Mouse (Mus musculus): Measurements from ENCODE around the gene Inf2. TPM values are rescaled to one million over a fixed set of nuclear protein-coding genes. Genes with fewer than 3 reads are reported as not detected.

The Inf2 gene
- total RNA-seq, 2 experiments from 2014 or later: 21.7 to 25.4 TPM

GRCm38 (mm10) chr12:112595626-112596025 lies 7.0 kb downstream of the Inf2 start:
- peak; percentile 55 for DNase-seq

GRCm38 (mm10) chr12:112596454-112596853 lies 7.9 kb downstream of the Inf2 start:
- DNase-seq: peak; percentile 39

- DNase-seq: no peak
These were observed 8.4 kb downstream of the Inf2 start for GRCm38 (mm10) chr12:112596891-112597500.

- peak; percentile 74 for DNase-seq
These were observed 9.0 kb downstream of the Inf2 start for GRCm38 (mm10) chr12:112597618-112598017.

GRCm38 (mm10) chr12:112599198-112599597 lies 10.6 kb downstream of the Inf2 start:
- no peak for DNase-seq

GRCm38 (mm10) chr12:112599942-112600611 lies 11.5 kb downstream of the Inf2 start:
- DNase-seq: no peak

GRCm38 (mm10) chr12:112604022-112604421 lies 15.4 kb downstream of the Inf2 start:
- peak; percentile 52 for DNase-seq

GRCm38 (mm10) chr12:112604709-112605649 lies 16.4 kb downstream of the Inf2 start:
- DNase-seq: peak; percentile 61

- peak; percentile 93 for DNase-seq
These were observed 17.2 kb downstream of the Inf2 start for GRCm38 (mm10) chr12:112605766-112606165.

- peak; percentile 42 for DNase-seq
These were observed 18.4 kb downstream of the Inf2 start for GRCm38 (mm10) chr12:112606998-112607397.

GRCm38 (mm10) chr12:112609031-112609430 lies 20.4 kb downstream of the Inf2 start:
- no peak for DNase-seq

- no peak for DNase-seq
These were observed 28.1 kb downstream of the Inf2 start for GRCm38 (mm10) chr12:112616668-112617067.

GRCm38 (mm10) chr12:112617184-112617583 lies 28.6 kb downstream of the Inf2 start:
- DNase-seq: no peak

- DNase-seq: peak; percentile 80
These were observed 29.4 kb downstream of the Inf2 start for GRCm38 (mm10) chr12:112617898-112618380.

GRCm38 (mm10) chr12:112618981-112619685 lies 30.5 kb downstream of the Inf2 start:
- DNase-seq: peak; percentile 26

- DNase-seq: peak; percentile 84
These were observed 31.2 kb downstream of the Inf2 start, which contains the start of gene Adssl1 for GRCm38 (mm10) chr12:112619686-112620353. Gene Adssl1, plus strand, starts transcription at chr12:112620045.

GRCm38 (mm10) chr12:112620354-112621061 lies 31.9 kb downstream of the Inf2 start:
- no peak for DNase-seq

GRCm38 (mm10) chr12:112621900-112622299 lies 33.3 kb downstream of the Inf2 start:
- no peak for DNase-seq

GRCm38 (mm10) chr12:112623742-112624141 lies 35.2 kb downstream of the Inf2 start:
- peak; percentile 82 for DNase-seq

GRCm38 (mm10) chr12:112625700-112626099 lies 37.1 kb downstream of the Inf2 start:
- no peak for DNase-seq

GRCm38 (mm10) chr12:112626455-112626854 lies 37.9 kb downstream of the Inf2 start:
- no peak for DNase-seq

All from adrenal gland, postnatal 10 days (tissue).